Mouse (Mus musculus): ENCODE results near the gene Mettl7a1. TPM values are rescaled to one million over a fixed set of nuclear protein-coding genes. Genes with fewer than 3 reads are reported as not detected.
A peak's percentile ranks its signal among the peaks of the same experiment; 100 is the strongest.
"Not testable (repeated sequence)": the region's sequence is repeated elsewhere in the genome, so short reads cannot be mapped to it uniquely, and the experiment has no call there.

The Mettl7a1 gene
- polyA plus RNA-seq, 1 experiment from 2014 or later: 4.3 TPM

GRCm38 (mm10) chr15:100330739-100331138 is 26.8 kb downstream of the Mettl7a1 start:
- Histone ChIP-seq H3K9ac (no peak overlapping the region), H3K4me2 (no peak overlapping the region), H3K4me1 (no peaks in the 10 kb centered on the region), H3K36me3 (replicated peaks) (no peaks in the 10 kb centered on the region), H3K27me3 (replicated peaks) (no peaks in the 10 kb centered on the region), H3K27ac (no peak overlapping the region), H3K4me3 (no peak overlapping the region), H3K9me3 (no peaks in the 10 kb centered on the region)
- no peak for ATAC-seq (replicated peaks)
- 88% methylated on average over 7 of the region's 7 CpGs for WGBS

GRCm38 (mm10) chr15:100332077-100332961 is 28.4 kb downstream of the Mettl7a1 start:
- H3K27me3 ChIP-seq (replicated peaks); H3K36me3 ChIP-seq (replicated peaks); H3K4me1 ChIP-seq; H3K9me3 ChIP-seq; H3K4me2 ChIP-seq; H3K4me3 ChIP-seq; H3K27ac ChIP-seq; H3K9ac ChIP-seq: not testable (repeated sequence)
- 0 out of 2 replicates have a peak, but pooled peaks have one; percentile 33 for ATAC-seq (replicated peaks)
- 57% methylated on average over 3 of the region's 10 CpGs for WGBS

GRCm38 (mm10) chr15:100334629-100335028 is 30.7 kb downstream of the Mettl7a1 start, which contains the start of gene Mettl7a3:
Gene Mettl7a3 (plus strand): TSS chr15:100334929.
- Histone ChIP-seq H3K4me3 (no peak within 1 kb of the TSS), H3K9me3 (no peaks in the 10 kb centered on the region), H3K4me1 (no peaks in the 10 kb centered on the region), H3K27ac (no peak within 1 kb of the TSS), H3K27me3 (replicated peaks) (no peaks in the 10 kb centered on the region), H3K4me2 (no peak within 1 kb of the TSS), H3K9ac (no peak within 1 kb of the TSS), H3K36me3 (replicated peaks) (no peaks in the 10 kb centered on the region)
- 73% methylated on average over 10 of the region's 10 CpGs for WGBS
- no peak for ATAC-seq (replicated peaks)

GRCm38 (mm10) chr15:100337328-100337727 is 33.4 kb downstream of the Mettl7a1 start:
- H3K9ac ChIP-seq; H3K27ac ChIP-seq; H3K4me1 ChIP-seq; H3K4me3 ChIP-seq; ATAC-seq (replicated peaks); H3K9me3 ChIP-seq; H3K36me3 ChIP-seq (replicated peaks); H3K27me3 ChIP-seq (replicated peaks); H3K4me2 ChIP-seq: not testable (repeated sequence)

- not testable (repeated sequence) for H3K4me3 ChIP-seq; H3K9ac ChIP-seq; H3K36me3 ChIP-seq (replicated peaks); H3K27ac ChIP-seq; H3K9me3 ChIP-seq; H3K27me3 ChIP-seq (replicated peaks); ATAC-seq (replicated peaks); H3K4me1 ChIP-seq; H3K4me2 ChIP-seq
- 46% methylated on average over 10 of the region's 10 CpGs for WGBS
These were observed 33.9 kb downstream of the Mettl7a1 start for GRCm38 (mm10) chr15:100337847-100338246.

GRCm38 (mm10) chr15:100341314-100341980 is 37.5 kb downstream of the Mettl7a1 start:
- not testable (repeated sequence) for H3K36me3 ChIP-seq (replicated peaks); H3K27me3 ChIP-seq (replicated peaks); ATAC-seq (replicated peaks); H3K9me3 ChIP-seq; H3K9ac ChIP-seq; H3K4me2 ChIP-seq; H3K27ac ChIP-seq; H3K4me1 ChIP-seq; H3K4me3 ChIP-seq
- 79% methylated on average over 4 of the region's 5 CpGs for WGBS

- H3K36me3 ChIP-seq (replicated peaks): no peaks in the 10 kb centered on the region
- H3K4me3 ChIP-seq: no peak overlapping the region
- no peaks in the 10 kb centered on the region for H3K9me3 ChIP-seq
- no peak overlapping the region for H3K4me2 ChIP-seq
- no peaks in the 10 kb centered on the region for H3K27me3 ChIP-seq (replicated peaks)
- no peaks in the 10 kb centered on the region for H3K4me1 ChIP-seq
- ATAC-seq (replicated peaks): no peak
- no peak overlapping the region for H3K9ac ChIP-seq
- no peak overlapping the region for H3K27ac ChIP-seq
These were observed 41.5 kb downstream of the Mettl7a1 start for GRCm38 (mm10) chr15:100345484-100345883.

- 62% methylated on average over 14 of the region's 14 CpGs for WGBS
- Histone ChIP-seq H3K27me3 (replicated peaks) (no peaks in the 10 kb centered on the region), H3K27ac (no peak overlapping the region), H3K9ac (no peak overlapping the region), H3K9me3 (no peaks in the 10 kb centered on the region), H3K4me2 (no peak overlapping the region), H3K4me1 (no peaks in the 10 kb centered on the region), H3K36me3 (replicated peaks) (no peaks in the 10 kb centered on the region), H3K4me3 (no peak overlapping the region)
- ATAC-seq (replicated peaks): no peak
These were observed 42.8 kb downstream of the Mettl7a1 start for GRCm38 (mm10) chr15:100346761-100347160.

- 47% methylated on average over 2 of the region's 2 CpGs for WGBS
- Histone ChIP-seq H3K9ac (no peak overlapping the region), H3K27me3 (replicated peaks) (no peaks in the 10 kb centered on the region), H3K4me1 (no peaks in the 10 kb centered on the region), H3K4me3 (no peak overlapping the region), H3K9me3 (no peaks in the 10 kb centered on the region), H3K4me2 (no peak overlapping the region), H3K27ac (no peak overlapping the region), H3K36me3 (replicated peaks) (no peaks in the 10 kb centered on the region)
- ATAC-seq (replicated peaks): no peak
These were observed 45.6 kb downstream of the Mettl7a1 start for GRCm38 (mm10) chr15:100349496-100349895.

GRCm38 (mm10) chr15:100351501-100352060 is 47.6 kb downstream of the Mettl7a1 start:
- WGBS: 75% methylated on average over 6 of the region's 6 CpGs
- no peaks in the 10 kb centered on the region for H3K36me3 ChIP-seq (replicated peaks)
- H3K9me3 ChIP-seq: no peaks in the 10 kb centered on the region
- ATAC-seq (replicated peaks): no peak
- H3K4me1 ChIP-seq: no peaks in the 10 kb centered on the region
- H3K9ac ChIP-seq: no peak overlapping the region
- no peak overlapping the region for H3K4me2 ChIP-seq
- H3K27ac ChIP-seq: no peak overlapping the region
- no peak overlapping the region for H3K4me3 ChIP-seq
- H3K27me3 ChIP-seq (replicated peaks): no peaks in the 10 kb centered on the region

- 88% methylated on average over 10 of the region's 10 CpGs for WGBS
These were observed 48.8 kb downstream of the Mettl7a1 start, which contains the start of the genes Methig1 and Mettl7a2 for GRCm38 (mm10) chr15:100352711-100353250. Gene Methig1 (plus strand): TSS chr15:100353149. Gene Mettl7a2 (plus strand): TSS chr15:100353200.

GRCm38 (mm10) chr15:100353399-100353798 is 49.5 kb downstream of the Mettl7a1 start:
- not testable (repeated sequence) for H3K4me1 ChIP-seq; H3K27ac ChIP-seq; H3K4me3 ChIP-seq; H3K27me3 ChIP-seq (replicated peaks); H3K9ac ChIP-seq; H3K36me3 ChIP-seq (replicated peaks); ATAC-seq (replicated peaks); H3K9me3 ChIP-seq; H3K4me2 ChIP-seq
- WGBS: 92% methylated on average over 22 of the region's 22 CpGs

More at GRCm38 (mm10) chr15:100352711-100353250, 48.8 kb downstream of the Mettl7a1 start, which contains the start of the genes Methig1 and Mettl7a2:
- no peak within 1 kb of the TSS for H3K4me3 ChIP-seq
- H3K9me3 ChIP-seq: no peaks in the 10 kb centered on the region
- no peaks in the 10 kb centered on the region for H3K27me3 ChIP-seq (replicated peaks)
- no peaks in the 10 kb centered on the region for H3K36me3 ChIP-seq (replicated peaks)
- H3K4me2 ChIP-seq: no peak within 1 kb of the TSS
- H3K27ac ChIP-seq: no peak within 1 kb of the TSS
- no peak within 1 kb of the TSS for H3K9ac ChIP-seq
- ATAC-seq (replicated peaks): no peak
- H3K4me1 ChIP-seq: no peaks in the 10 kb centered on the region
